Mouse (Mus musculus): ENCODE results near the gene Pkd1l2.

Pkd1l2 gene

DNA sequence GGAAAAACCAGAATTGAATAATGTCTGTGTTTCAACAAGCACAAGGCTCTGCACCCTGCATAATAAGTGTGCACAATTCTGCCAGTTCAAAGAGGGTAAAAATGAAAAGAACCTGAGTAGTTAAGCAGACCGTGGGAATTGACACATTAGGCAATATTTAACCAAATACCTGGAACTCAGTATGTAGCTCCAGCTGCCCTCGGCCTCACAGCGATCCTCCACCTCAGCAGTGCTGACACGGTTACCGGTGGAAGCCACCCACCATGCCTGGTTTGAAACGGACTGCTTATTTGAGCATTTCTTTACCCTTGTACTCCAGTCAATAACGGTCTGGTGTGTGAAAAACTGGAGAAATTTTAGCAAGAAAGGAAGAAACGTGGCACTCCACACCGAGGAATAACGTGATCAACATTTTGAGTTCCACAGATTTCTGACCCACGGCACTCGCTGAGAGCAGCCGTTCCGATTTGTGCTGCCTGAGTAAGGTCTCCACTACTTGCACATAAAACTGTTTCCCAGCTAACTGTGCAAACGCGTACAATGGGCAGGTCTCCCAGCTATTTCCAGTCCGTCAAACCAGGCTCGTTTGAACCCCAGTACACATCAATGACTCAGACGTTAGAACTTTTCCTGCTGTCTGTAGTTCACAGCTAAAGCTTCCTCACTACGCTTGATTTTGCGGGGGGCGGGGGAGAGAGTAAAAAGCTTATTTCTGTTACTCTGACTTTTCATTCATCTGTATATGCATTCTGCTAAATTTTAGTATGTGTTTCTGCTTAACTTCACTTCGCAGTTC lies 89.9 kb downstream of the Pkd1l2 start:
- Histone ChIP-seq H3K27me3 (ENCODE audit: insufficient read depth, low read length) (no peaks in the 10 kb centered on the region), H3K4me3 (replicated peaks; ENCODE audit: low read length) (peak overlapping the region; percentile 96), H3K36me3 (ENCODE audit: insufficient read depth, low read length) (peaks cover 48% of the 10 kb centered on the region), H3K4me1 (replicated peaks; ENCODE audit: low read depth, low read length) (peaks cover 51% of the 10 kb centered on the region), H3K9me3 (ENCODE audit: low read length) (no peaks in the 10 kb centered on the region)
- no peak for TF ChIP-seq CTCF (conservative IDR thresholded peaks at IDR 0.05; ENCODE audit: low read length)
- TF ChIP-seq NANOG (IDR thresholded peaks at IDR 0.05; ENCODE audit: borderline replicate concordance, low read length) = no peak
- no peak for TF ChIP-seq POU5F1 (IDR thresholded peaks at IDR 0.05; ENCODE audit: borderline replicate concordance, low read length)

DNA sequence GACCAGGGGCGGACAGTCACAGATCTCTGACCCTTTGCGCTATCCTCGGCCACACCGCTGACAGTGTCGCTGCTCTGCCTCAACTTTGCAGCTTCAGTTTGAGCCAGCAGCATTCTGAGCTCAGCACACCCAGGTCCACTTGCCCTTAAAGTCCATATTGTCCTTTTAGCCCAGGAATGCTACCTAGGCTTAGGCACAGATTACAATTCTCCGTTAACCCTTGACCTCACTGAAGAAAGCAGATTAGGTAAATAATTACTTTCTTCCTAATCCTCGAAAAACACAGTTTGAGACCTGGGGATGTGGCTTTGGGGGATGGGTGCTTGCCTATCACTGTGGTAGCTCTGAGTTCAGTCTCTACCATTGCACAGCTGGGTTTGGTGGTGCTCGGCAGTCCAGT lies 91.0 kb downstream of the Pkd1l2 start:
- Histone ChIP-seq H3K4me1 (replicated peaks; ENCODE audit: low read depth, low read length) (peaks cover 51% of the 10 kb centered on the region), H3K36me3 (ENCODE audit: insufficient read depth, low read length) (peaks cover 60% of the 10 kb centered on the region), H3K4me3 (replicated peaks; ENCODE audit: low read length) (no peak overlapping the region), H3K27me3 (ENCODE audit: insufficient read depth, low read length) (no peaks in the 10 kb centered on the region), H3K9me3 (ENCODE audit: low read length) (no peaks in the 10 kb centered on the region)
- no peak for TF ChIP-seq POU5F1 (IDR thresholded peaks at IDR 0.05; ENCODE audit: borderline replicate concordance, low read length)
- TF ChIP-seq CTCF (conservative IDR thresholded peaks at IDR 0.05; ENCODE audit: low read length) = no peak
- TF ChIP-seq NANOG (IDR thresholded peaks at IDR 0.05; ENCODE audit: borderline replicate concordance, low read length) = no peak

DNA sequence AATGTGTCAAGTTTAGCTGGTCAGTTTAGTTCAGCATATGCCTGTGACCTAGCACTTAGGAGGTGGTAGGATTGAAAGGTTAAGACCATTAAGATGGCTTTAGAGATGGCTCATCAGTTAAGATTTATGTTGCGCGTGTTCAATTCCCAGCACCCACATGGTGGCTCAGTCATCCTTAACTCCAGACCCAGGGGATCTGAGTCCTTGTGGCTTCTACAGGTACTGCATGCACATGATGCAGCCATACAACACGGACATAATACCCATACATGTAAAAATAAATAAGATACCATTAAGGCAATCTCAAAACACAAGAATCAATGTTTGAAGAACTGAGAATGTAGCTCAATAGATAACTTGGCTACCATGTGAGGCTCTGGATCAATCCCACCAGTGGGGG lies 92.4 kb downstream of the Pkd1l2 start:
- no peak overlapping the region for H3K4me3 ChIP-seq (replicated peaks; ENCODE audit: low read length)
- H3K36me3 ChIP-seq (ENCODE audit: insufficient read depth, low read length) = peaks cover 74% of the 10 kb centered on the region

DNA sequence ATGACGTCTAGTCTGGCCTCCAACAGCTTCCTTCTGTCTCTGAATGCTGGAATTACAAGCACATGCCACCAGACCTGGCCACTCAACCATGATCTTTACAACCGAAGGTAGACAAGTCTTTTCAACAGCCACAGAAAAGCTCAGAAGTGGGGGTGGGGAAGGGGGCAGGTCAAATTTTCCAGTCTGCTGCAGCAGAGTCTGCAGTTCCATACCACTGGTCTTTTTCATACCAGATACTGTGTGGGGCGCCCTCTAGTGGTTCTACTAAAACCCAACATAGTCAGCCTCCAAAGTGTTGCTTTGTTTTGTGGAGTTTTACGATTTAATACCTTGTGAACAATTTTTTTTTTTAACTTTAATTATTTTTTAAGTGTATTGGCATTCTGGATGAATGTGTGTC lies 102.1 kb downstream of the Pkd1l2 start:
- Histone ChIP-seq H3K36me3 (ENCODE audit: insufficient read depth, low read length) (peaks cover 39% of the 10 kb centered on the region), H3K9me3 (ENCODE audit: low read length) (no peaks in the 10 kb centered on the region), H3K4me3 (replicated peaks; ENCODE audit: low read length) (no peak overlapping the region), H3K4me1 (replicated peaks; ENCODE audit: low read depth, low read length) (peaks cover 49% of the 10 kb centered on the region), H3K27me3 (ENCODE audit: insufficient read depth, low read length) (no peaks in the 10 kb centered on the region)
- TF ChIP-seq CTCF (conservative IDR thresholded peaks at IDR 0.05; ENCODE audit: low read length) (peak; percentile 85), NANOG (IDR thresholded peaks at IDR 0.05; ENCODE audit: borderline replicate concordance, low read length) (no peak)

More for the DNA sequence above, 92.4 kb downstream of the Pkd1l2 start:
- Histone ChIP-seq H3K4me1 (replicated peaks; ENCODE audit: low read depth, low read length) (peaks cover 49% of the 10 kb centered on the region), H3K27me3 (ENCODE audit: insufficient read depth, low read length) (no peaks in the 10 kb centered on the region), H3K9me3 (ENCODE audit: low read length) (no peaks in the 10 kb centered on the region)
- TF ChIP-seq POU5F1 (IDR thresholded peaks at IDR 0.05; ENCODE audit: borderline replicate concordance, low read length) (no peak), NANOG (IDR thresholded peaks at IDR 0.05; ENCODE audit: borderline replicate concordance, low read length) (no peak), CTCF (conservative IDR thresholded peaks at IDR 0.05; ENCODE audit: low read length) (peak; percentile 63)

DNA sequence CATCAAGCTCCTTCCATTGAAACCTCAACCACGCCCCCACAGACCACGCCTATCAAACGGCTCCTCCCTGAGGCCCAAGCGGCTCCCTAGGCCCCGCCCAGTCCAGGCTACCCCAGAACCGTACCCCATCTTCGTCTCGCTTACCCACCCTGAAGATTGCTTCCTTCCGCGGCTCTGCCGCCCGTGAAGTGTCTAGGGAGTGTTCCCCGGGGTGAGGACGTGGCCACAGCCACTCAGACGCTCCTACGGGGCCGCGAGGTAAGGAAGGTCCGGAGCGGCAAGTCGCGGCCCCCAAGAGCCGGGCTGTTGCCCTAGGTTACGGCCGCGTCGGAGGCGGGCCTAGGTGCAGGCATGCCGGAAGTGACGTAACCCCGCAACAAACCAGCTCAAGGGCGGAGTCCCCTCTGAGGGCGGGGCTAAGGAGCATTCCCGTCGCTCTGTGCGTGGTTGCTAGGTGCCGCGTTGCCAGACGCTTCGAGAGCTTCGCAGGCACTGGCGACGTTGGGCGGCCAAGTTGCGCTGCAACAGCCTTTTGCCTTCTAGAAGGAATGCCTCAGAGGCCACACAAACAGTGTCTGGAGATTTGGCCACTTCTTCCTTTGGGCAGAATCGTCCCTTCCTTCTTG lies 103.5 kb downstream of the Pkd1l2 start, which contains the start of gene 1700030J22Rik:
Gene 1700030J22Rik (minus strand): TSS at position 329 of the 626 bp plus-strand sequence.
- Histone ChIP-seq H3K4me3 (replicated peaks; ENCODE audit: low read length) (peak within 1 kb of the TSS; percentile 98), H3K36me3 (ENCODE audit: insufficient read depth, low read length) (peaks cover 25% of the 10 kb centered on the region), H3K27me3 (ENCODE audit: insufficient read depth, low read length) (no peaks in the 10 kb centered on the region), H3K9me3 (ENCODE audit: low read length) (no peaks in the 10 kb centered on the region), H3K4me1 (replicated peaks; ENCODE audit: low read depth, low read length) (peaks cover 54% of the 10 kb centered on the region)
- TF ChIP-seq POU5F1 (IDR thresholded peaks at IDR 0.05; ENCODE audit: borderline replicate concordance, low read length) = no peak
- TF ChIP-seq NANOG (IDR thresholded peaks at IDR 0.05; ENCODE audit: borderline replicate concordance, low read length) = no peak
- TF ChIP-seq CTCF (conservative IDR thresholded peaks at IDR 0.05; ENCODE audit: low read length) = no peak

DNA sequence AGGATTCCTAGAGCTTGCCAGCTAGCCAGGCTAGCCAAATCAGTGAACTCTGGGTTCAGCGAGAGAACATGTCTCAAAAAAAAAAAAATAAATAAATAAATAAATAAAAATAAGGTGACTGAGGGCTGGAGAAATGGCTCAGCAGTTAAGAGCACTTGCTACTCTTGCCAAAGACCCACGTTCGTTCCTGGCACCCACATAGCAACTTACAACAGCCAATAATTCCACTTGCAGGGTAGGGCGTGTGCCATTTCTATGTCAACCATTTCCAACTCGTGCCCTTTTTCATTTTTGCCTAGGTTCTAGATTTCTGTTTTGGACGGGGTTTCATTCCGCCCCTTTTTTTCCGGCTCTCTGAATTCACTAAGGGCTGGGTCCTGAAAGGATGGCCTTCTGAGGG lies 104.2 kb downstream of the Pkd1l2 start:
- Histone ChIP-seq H3K4me3 (replicated peaks; ENCODE audit: low read length) (peak overlapping the region; percentile 98), H3K36me3 (ENCODE audit: insufficient read depth, low read length) (peaks cover 18% of the 10 kb centered on the region), H3K4me1 (replicated peaks; ENCODE audit: low read depth, low read length) (peaks cover 57% of the 10 kb centered on the region), H3K27me3 (ENCODE audit: insufficient read depth, low read length) (no peaks in the 10 kb centered on the region), H3K9me3 (ENCODE audit: low read length) (no peaks in the 10 kb centered on the region)
- no peak for TF ChIP-seq CTCF (conservative IDR thresholded peaks at IDR 0.05; ENCODE audit: low read length)
- no peak for TF ChIP-seq NANOG (IDR thresholded peaks at IDR 0.05; ENCODE audit: borderline replicate concordance, low read length)
- TF ChIP-seq POU5F1 (IDR thresholded peaks at IDR 0.05; ENCODE audit: borderline replicate concordance, low read length) = no peak

DNA sequence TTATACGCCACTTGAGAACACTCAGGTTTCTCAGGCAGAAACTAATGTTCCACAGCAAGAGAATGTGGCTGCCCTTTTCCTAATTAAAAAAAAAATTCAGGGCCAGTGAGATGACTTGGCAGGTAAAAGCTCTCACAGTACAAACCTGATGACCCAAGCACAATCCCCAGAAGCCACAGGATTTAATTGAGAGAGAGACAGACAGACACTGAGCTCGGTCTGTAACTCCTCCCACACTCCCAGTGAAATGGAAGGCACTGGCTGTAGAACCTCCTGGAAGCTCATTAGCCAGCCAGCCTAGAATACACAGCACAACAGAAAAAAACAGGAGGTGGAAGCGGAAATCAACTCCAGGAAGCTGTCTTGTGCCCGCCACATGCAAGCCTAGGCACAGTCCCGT lies 106.6 kb downstream of the Pkd1l2 start:
- no peaks in the 10 kb centered on the region for H3K9me3 ChIP-seq (ENCODE audit: low read length)
- TF ChIP-seq NANOG (IDR thresholded peaks at IDR 0.05; ENCODE audit: borderline replicate concordance, low read length) (no peak), CTCF (conservative IDR thresholded peaks at IDR 0.05; ENCODE audit: low read length) (no peak), POU5F1 (IDR thresholded peaks at IDR 0.05; ENCODE audit: borderline replicate concordance, low read length) (no peak)
- no peaks in the 10 kb centered on the region for H3K36me3 ChIP-seq (ENCODE audit: insufficient read depth, low read length)
- H3K4me1 ChIP-seq (replicated peaks; ENCODE audit: low read depth, low read length) = peaks cover 74% of the 10 kb centered on the region
- no peaks in the 10 kb centered on the region for H3K27me3 ChIP-seq (ENCODE audit: insufficient read depth, low read length)
- H3K4me3 ChIP-seq (replicated peaks; ENCODE audit: low read length) = peak overlapping the region; percentile 54

DNA sequence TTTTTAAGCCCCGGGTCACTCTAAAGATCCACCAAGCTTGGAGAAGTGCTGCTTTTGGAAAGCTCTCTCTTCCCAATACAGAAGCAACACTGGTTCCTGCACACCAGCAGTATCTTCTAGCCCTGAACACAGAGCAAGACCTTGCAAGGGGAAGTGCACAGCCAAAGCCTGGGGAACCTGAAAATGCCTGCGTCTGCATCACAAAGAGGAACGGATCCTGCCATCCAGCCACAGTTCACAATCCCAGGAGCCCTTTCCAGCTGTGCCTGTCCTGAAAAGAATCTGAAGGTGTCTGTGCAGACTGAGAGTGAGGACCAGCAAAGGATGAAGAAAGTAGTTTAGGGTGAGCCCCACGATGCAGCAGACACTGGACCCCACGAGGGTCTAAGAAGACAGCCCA lies 107.2 kb downstream of the Pkd1l2 start:
- TF ChIP-seq CTCF (conservative IDR thresholded peaks at IDR 0.05; ENCODE audit: low read length) (no peak), NANOG (IDR thresholded peaks at IDR 0.05; ENCODE audit: borderline replicate concordance, low read length) (peak; percentile 21; the same call in 1 of the 2 replicates), POU5F1 (IDR thresholded peaks at IDR 0.05; ENCODE audit: borderline replicate concordance, low read length) (peak; percentile 86; the same call in 1 of the 2 replicates)
- Histone ChIP-seq H3K27me3 (ENCODE audit: insufficient read depth, low read length) (no peaks in the 10 kb centered on the region), H3K36me3 (ENCODE audit: insufficient read depth, low read length) (no peaks in the 10 kb centered on the region), H3K4me3 (replicated peaks; ENCODE audit: low read length) (peak overlapping the region; percentile 54), H3K4me1 (replicated peaks; ENCODE audit: low read depth, low read length) (peaks cover 78% of the 10 kb centered on the region), H3K9me3 (ENCODE audit: low read length) (no peaks in the 10 kb centered on the region)
